Mouse (Mus musculus) stomach, embryonic 15.5 days (tissue): ENCODE results near the gene Spata13. TPM values are rescaled to one million over a fixed set of nuclear protein-coding genes. Genes with fewer than 3 reads are reported as not detected.

ENCODE experiments used
- ATAC-seq: fragments of 200-750 bp; cut with Nextera tagmentation; 2 replicates; pipeline ENCODE4 v1.8.0; 2017; ENCODE audit warnings: low read depth, moderate number of reproducible peaks, moderate TSS enrichment; ENCODE audit not compliant: insufficient read depth, low FRiP score
- H3K27ac ChIP-seq: fragments of 300-500 bp; sonication (generic); 2 replicates; pipeline ENCODE4 v1.5.1; 2015; ENCODE audit warnings: mild to moderate bottlenecking, inconsistent platforms
- H3K27me3 ChIP-seq: fragments of 300-500 bp; sonication (generic); replicated peaks from 2 replicates; pipeline ENCODE4 v1.6.1; 2015; ENCODE audit warnings: inconsistent platforms
- H3K36me3 ChIP-seq: fragments of 300-500 bp; sonication (generic); 2 replicates; pipeline ENCODE4 v1.6.1; 2015; ENCODE audit warnings: inconsistent platforms
- H3K4me1 ChIP-seq: fragments of 300-500 bp; sonication (generic); 2 replicates; pipeline ENCODE4 v1.6.1; 2015; ENCODE audit warnings: inconsistent platforms
- H3K4me2 ChIP-seq: fragments of 300-500 bp; sonication (generic); 2 replicates; pipeline ENCODE4 v1.6.1; 2015; ENCODE audit warnings: mild to moderate bottlenecking, inconsistent platforms
- H3K4me3 ChIP-seq: fragments of 300-500 bp; sonication (generic); replicated peaks from 2 replicates; pipeline ENCODE4 v1.5.1; 2015; ENCODE audit warnings: inconsistent platforms
- H3K9ac ChIP-seq: fragments of 300-500 bp; sonication (generic); 2 replicates; pipeline ENCODE4 v1.6.1; 2015; ENCODE audit warnings: inconsistent platforms
- H3K9me3 ChIP-seq: fragments of 300-500 bp; sonication (generic); 2 replicates; pipeline ENCODE4 v1.6.1; 2016; ENCODE audit warnings: inconsistent platforms
- WGBS: fragments of 180-500 bp; shearing (Covaris S2); methylation state at CpG from one replicate; pipeline ENCODE4 v1.1.7; 2015; 5-methylcytosine and 5-hydroxymethylcytosine counted together
- polyA plus RNA-seq: library from polyadenylated mRNA; unstranded; fragments of >200 nt; fragmentation: Nextera tagmentation; extraction: Ambion mirVana; gene quantifications from 2 replicates; pipeline ENCODE4 v1.2.1, GENCODE M21; 2015

The Spata13 gene
- polyA plus RNA-seq, 1 experiment from 2014 or later: 21.5 TPM

DNA sequence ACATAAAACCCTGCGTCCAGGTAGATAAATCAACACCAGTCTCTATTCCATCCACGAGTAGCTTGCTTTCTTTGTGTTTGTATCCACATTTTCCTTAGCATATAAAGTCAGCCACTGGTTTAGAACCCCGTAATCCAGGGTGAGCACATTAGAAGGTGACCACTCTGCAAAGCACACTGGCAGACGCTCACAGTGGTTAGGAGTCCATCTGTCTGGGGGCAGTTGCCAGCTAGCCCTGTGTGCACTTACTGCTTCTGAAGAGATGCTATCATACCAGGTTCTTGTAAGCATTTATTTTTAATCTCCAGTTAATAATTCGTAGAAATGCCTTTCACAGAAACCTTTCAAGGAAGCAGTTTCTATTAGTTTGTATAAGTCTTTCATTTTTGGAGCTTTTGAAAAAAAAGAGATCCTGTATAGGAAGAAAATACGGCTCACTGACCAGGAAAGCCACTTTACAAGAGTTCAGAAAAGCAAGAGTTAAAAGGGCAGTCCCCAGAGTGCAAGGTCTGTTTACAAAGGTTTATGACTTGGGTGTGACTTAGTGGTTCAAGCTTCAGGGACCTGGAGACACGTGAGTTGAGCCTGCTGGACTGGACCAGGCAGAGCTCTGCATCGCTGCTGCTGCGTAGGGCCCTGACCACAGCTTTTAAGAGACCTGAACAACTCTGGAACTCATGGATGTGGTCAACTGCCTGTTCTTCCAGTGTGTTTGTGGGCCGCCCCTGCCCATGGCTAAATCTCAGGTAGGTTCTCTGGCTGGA, 68.8 kb downstream of the Spata13 start:
- 57% methylated on average over 10 of the region's 10 CpGs for WGBS
- Histone ChIP-seq H3K4me3 (peak overlapping the region; percentile 19; the same call in 1 of the 2 replicates), H3K4me1 (peaks cover 17% of the 10 kb centered on the region), H3K36me3 (no peaks in the 10 kb centered on the region), H3K4me2 (peak overlapping the region; percentile 26), H3K9me3 (no peaks in the 10 kb centered on the region), H3K9ac (no peak overlapping the region), H3K27ac (0 out of 2 replicates have a peak overlapping the region, but pooled peaks have one; percentile 14), H3K27me3 (no peaks in the 10 kb centered on the region)
- peak; percentile 80 for ATAC-seq

DNA sequence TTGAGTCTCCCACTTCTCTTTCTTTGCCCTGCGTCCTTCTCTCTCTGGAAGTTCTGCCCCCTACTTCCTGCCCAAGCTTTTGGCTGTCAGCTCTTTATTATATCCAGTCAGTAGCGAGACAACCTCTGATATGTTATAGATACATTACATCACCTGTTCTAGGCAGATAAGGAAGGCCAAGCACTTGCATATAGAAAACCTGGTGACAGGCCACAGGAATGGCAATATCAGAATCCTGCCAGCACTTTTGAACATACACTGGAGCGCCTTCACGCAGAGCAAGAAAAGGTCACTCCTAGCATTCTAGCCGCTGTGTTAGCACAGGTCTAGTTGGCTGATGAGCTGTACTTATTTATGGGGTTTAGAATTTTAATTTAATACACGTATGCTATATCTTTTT, 70.7 kb downstream of the Spata13 start:
- H3K9ac ChIP-seq: no peak overlapping the region
- no peak overlapping the region for H3K4me2 ChIP-seq
- peaks cover 21% of the 10 kb centered on the region for H3K4me1 ChIP-seq
- no peak for ATAC-seq
- H3K36me3 ChIP-seq: no peaks in the 10 kb centered on the region
- peak overlapping the region; percentile 42; the same call in 1 of the 2 replicates for H3K27ac ChIP-seq
- whole genome bisulfite sequencing: 54% methylated on average over 6 of the region's 6 CpGs
- H3K4me3 ChIP-seq: no peak overlapping the region
- no peaks in the 10 kb centered on the region for H3K27me3 ChIP-seq
- no peaks in the 10 kb centered on the region for H3K9me3 ChIP-seq

DNA sequence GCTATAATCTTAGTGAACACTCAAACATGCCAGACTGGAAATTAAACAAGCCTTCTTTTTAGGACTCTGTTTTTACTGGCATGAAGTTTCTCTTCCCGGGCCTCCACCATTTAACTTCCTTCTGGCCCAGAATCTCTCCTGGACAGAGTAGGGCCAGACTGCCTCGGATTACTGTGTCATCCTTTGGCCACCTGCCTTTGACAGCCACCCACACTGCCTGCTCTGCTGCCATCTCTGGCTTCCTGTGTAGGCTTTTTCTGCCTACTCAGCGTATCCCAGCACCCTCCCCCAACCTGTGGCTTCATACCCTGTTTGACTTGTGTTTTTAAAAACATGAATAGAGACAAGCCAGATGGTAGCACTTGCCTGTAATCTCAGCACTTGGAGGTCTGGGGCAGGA, 71.2 kb downstream of the Spata13 start:
- ATAC-seq: no peak
- no peak overlapping the region for H3K9ac ChIP-seq
- H3K9me3 ChIP-seq: no peaks in the 10 kb centered on the region
- 25% methylated on average over 3 of the region's 3 CpGs for WGBS
- H3K4me2 ChIP-seq: no peak overlapping the region
- no peaks in the 10 kb centered on the region for H3K36me3 ChIP-seq
- peak overlapping the region; percentile 42; the same call in 1 of the 2 replicates for H3K27ac ChIP-seq
- H3K4me1 ChIP-seq: peaks cover 21% of the 10 kb centered on the region
- H3K27me3 ChIP-seq: no peaks in the 10 kb centered on the region
- H3K4me3 ChIP-seq: no peak overlapping the region

DNA sequence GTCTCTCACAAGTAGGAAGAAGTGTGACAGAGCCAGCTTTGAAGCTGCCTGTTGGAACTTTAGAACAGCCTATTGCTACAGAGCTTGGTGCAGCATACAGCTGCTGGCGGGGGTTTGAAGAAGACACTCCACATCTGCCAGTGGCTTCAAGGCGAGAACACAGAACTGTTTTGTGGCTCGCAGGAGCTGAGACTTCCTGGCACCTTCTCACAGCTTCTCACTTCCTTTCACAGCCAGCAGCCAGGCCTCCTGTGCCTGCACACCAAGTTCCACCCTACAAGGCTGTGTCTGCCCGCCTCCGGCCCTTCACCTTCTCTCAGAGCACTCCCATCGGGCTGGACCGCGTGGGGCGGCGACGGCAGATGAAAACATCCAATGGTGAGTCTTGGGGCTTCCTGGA, 75.4 kb downstream of the Spata13 start:
- Histone ChIP-seq H3K9ac (no peak overlapping the region), H3K27ac (no peak overlapping the region), H3K27me3 (no peaks in the 10 kb centered on the region), H3K36me3 (no peaks in the 10 kb centered on the region), H3K4me2 (no peak overlapping the region), H3K4me1 (peaks cover 14% of the 10 kb centered on the region), H3K4me3 (no peak overlapping the region), H3K9me3 (no peaks in the 10 kb centered on the region)
- WGBS: 53% methylated on average over 11 of the region's 11 CpGs
- no peak for ATAC-seq

GRCm38 (mm10) chr14:60709749-60710148, 75.9 kb downstream of the Spata13 start:
- WGBS: 82% methylated on average over 8 of the region's 8 CpGs
- H3K36me3 ChIP-seq: no peaks in the 10 kb centered on the region

GRCm38 (mm10) chr14:60711161-60711560, 77.4 kb downstream of the Spata13 start:
- 62% methylated on average over 5 of the region's 5 CpGs for WGBS
- H3K9ac ChIP-seq: no peak overlapping the region
- no peak for ATAC-seq
- H3K27me3 ChIP-seq: no peaks in the 10 kb centered on the region
- no peaks in the 10 kb centered on the region for H3K9me3 ChIP-seq
- no peak overlapping the region for H3K27ac ChIP-seq
- 0 out of 2 replicates have a peak, but pooled peaks cover 4% of the 10 kb centered on the region for H3K4me1 ChIP-seq
- H3K36me3 ChIP-seq: no peaks in the 10 kb centered on the region
- no peak overlapping the region for H3K4me2 ChIP-seq
- H3K4me3 ChIP-seq: no peak overlapping the region

More at GRCm38 (mm10) chr14:60709749-60710148, 75.9 kb downstream of the Spata13 start:
- H3K4me2 ChIP-seq: no peak overlapping the region
- H3K4me3 ChIP-seq: no peak overlapping the region
- no peaks in the 10 kb centered on the region for H3K27me3 ChIP-seq
- H3K9me3 ChIP-seq: no peaks in the 10 kb centered on the region
- no peak overlapping the region for H3K27ac ChIP-seq
- peaks cover 14% of the 10 kb centered on the region for H3K4me1 ChIP-seq
- H3K9ac ChIP-seq: no peak overlapping the region
- no peak for ATAC-seq

GRCm38 (mm10) chr14:60711590-60712288, 77.9 kb downstream of the Spata13 start:
- Histone ChIP-seq H3K4me1 (0 out of 2 replicates have a peak, but pooled peaks cover 4% of the 10 kb centered on the region), H3K27ac (no peak overlapping the region)
- 81% methylated on average over 6 of the region's 6 CpGs for WGBS

DNA sequence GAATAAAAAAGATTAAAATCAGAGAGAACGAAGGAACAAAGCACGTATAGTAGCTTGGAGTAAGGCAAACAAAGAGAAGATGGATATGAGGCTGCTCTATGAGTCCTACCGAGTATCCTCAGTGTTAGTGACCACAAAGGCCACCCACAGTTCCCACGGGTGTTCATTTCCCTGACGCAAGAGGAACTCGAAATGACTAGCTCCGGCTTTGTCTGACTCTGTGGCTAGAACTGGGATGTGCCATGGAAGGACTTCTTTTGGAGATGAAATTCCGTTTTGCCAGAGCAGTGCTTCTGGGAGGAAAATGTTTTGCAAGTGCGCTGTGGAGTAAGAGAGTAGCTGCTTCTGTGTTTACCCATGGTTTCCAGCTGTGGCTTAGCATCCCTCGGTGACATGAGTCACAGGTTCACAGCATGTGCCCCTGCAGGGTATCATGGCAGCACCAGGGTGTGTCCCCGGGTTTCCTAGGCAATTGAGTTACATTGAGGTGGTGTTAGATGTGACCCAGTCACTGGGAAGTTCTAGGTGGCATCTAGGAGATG, 78.6 kb downstream of the Spata13 start:
- Histone ChIP-seq H3K4me2 (no peak overlapping the region), H3K27ac (no peak overlapping the region), H3K27me3 (no peaks in the 10 kb centered on the region), H3K9me3 (no peaks in the 10 kb centered on the region), H3K36me3 (no peaks in the 10 kb centered on the region), H3K9ac (no peak overlapping the region), H3K4me1 (0 out of 2 replicates have a peak, but pooled peaks cover 4% of the 10 kb centered on the region), H3K4me3 (no peak overlapping the region)
- WGBS: 86% methylated on average over 11 of the region's 11 CpGs
- ATAC-seq: no peak

More at GRCm38 (mm10) chr14:60711590-60712288, 77.9 kb downstream of the Spata13 start:
- no peak overlapping the region for H3K9ac ChIP-seq
- no peak for ATAC-seq
- no peaks in the 10 kb centered on the region for H3K36me3 ChIP-seq
- no peaks in the 10 kb centered on the region for H3K9me3 ChIP-seq
- no peak overlapping the region for H3K4me3 ChIP-seq
- no peak overlapping the region for H3K4me2 ChIP-seq
- no peaks in the 10 kb centered on the region for H3K27me3 ChIP-seq

- no peak overlapping the region for H3K4me3 ChIP-seq
- no peak overlapping the region for H3K27ac ChIP-seq
- H3K36me3 ChIP-seq: no peaks in the 10 kb centered on the region
- H3K9ac ChIP-seq: no peak overlapping the region
- no peaks in the 10 kb centered on the region for H3K4me1 ChIP-seq
- no peak overlapping the region for H3K4me2 ChIP-seq
- 78% methylated on average over 5 of the region's 5 CpGs for WGBS
- no peak for ATAC-seq
- no peaks in the 10 kb centered on the region for H3K9me3 ChIP-seq
- H3K27me3 ChIP-seq: no peaks in the 10 kb centered on the region
Observed at GRCm38 (mm10) chr14:60715686-60716085, 81.9 kb downstream of the Spata13 start.

DNA sequence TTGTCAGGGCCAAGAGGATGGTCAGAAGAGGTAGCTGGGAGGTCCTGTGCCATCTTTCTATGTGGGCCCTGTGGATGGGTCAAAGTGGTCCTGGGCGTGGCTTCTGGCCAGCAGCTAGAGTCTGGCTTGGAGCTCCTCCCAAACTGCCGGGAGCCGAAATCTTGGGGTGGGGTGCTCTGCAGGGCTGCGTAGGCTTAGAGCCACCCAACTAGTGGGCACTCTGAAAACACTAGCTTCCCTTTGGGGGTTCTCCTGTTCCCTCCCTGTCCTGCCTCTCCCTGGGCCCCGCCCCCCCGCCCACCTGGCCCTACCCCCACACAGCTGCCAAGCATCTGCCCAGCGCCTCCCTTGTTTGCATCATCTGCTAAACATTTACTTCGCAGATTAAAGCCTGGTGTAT, 87.5 kb downstream of the Spata13 start:
- no peaks in the 10 kb centered on the region for H3K36me3 ChIP-seq
- no peak overlapping the region for H3K9ac ChIP-seq
- H3K27ac ChIP-seq: no peak overlapping the region
- H3K4me3 ChIP-seq: no peak overlapping the region
- no peaks in the 10 kb centered on the region for H3K9me3 ChIP-seq
- WGBS: 28% methylated on average over 8 of the region's 8 CpGs
- H3K4me2 ChIP-seq: no peak overlapping the region
- 0 out of 2 replicates have a peak, but pooled peaks have one; percentile 9 for ATAC-seq
- H3K4me1 ChIP-seq: 0 out of 2 replicates have a peak, but pooled peaks cover 5% of the 10 kb centered on the region
- H3K27me3 ChIP-seq: no peaks in the 10 kb centered on the region

DNA sequence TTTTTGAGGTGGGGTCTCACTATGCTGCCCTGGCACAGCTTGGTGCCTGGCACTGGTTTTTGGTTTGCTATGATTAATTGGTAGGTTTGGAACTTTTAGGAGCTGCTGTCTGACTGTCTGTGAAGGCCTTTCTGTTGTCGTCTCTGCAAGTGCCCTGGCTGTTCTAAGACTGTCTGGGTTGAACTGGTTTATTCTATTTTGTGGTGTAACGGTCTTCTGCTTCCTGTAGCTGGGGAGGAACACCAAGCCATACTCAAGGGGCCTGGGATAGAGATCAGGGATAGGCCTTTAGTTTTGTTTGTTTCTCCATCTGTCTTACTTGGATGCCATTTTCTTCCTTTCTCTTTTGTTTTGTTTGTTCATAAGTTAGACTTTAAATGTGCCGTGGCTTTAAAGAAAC, 88.1 kb downstream of the Spata13 start:
- no peak overlapping the region for H3K9ac ChIP-seq
- H3K4me3 ChIP-seq: no peak overlapping the region
- ATAC-seq: no peak
- 0 out of 2 replicates have a peak, but pooled peaks cover 5% of the 10 kb centered on the region for H3K4me1 ChIP-seq
- WGBS: 59% methylated on average over 3 of the region's 3 CpGs
- no peak overlapping the region for H3K27ac ChIP-seq
- H3K36me3 ChIP-seq: no peaks in the 10 kb centered on the region
- H3K27me3 ChIP-seq: no peaks in the 10 kb centered on the region
- no peaks in the 10 kb centered on the region for H3K9me3 ChIP-seq
- no peak overlapping the region for H3K4me2 ChIP-seq

- Histone ChIP-seq H3K4me3 (no peak overlapping the region), H3K27ac (no peak overlapping the region), H3K4me2 (no peak overlapping the region), H3K27me3 (no peaks in the 10 kb centered on the region), H3K4me1 (0 out of 2 replicates have a peak, but pooled peaks cover 7% of the 10 kb centered on the region), H3K9me3 (no peaks in the 10 kb centered on the region), H3K36me3 (no peaks in the 10 kb centered on the region), H3K9ac (no peak overlapping the region)
- 60% methylated on average over 6 of the region's 6 CpGs for WGBS
- no peak for ATAC-seq
Observed at GRCm38 (mm10) chr14:60726091-60726490, 92.3 kb downstream of the Spata13 start.
